Mouse (Mus musculus): ENCODE results near the gene Pla2g3. TPM values are rescaled to one million over a fixed set of nuclear protein-coding genes. Genes with fewer than 3 reads are reported as not detected.

Gene Pla2g3
- polyA plus RNA-seq, 1 experiment: 3.1 TPM

DNA sequence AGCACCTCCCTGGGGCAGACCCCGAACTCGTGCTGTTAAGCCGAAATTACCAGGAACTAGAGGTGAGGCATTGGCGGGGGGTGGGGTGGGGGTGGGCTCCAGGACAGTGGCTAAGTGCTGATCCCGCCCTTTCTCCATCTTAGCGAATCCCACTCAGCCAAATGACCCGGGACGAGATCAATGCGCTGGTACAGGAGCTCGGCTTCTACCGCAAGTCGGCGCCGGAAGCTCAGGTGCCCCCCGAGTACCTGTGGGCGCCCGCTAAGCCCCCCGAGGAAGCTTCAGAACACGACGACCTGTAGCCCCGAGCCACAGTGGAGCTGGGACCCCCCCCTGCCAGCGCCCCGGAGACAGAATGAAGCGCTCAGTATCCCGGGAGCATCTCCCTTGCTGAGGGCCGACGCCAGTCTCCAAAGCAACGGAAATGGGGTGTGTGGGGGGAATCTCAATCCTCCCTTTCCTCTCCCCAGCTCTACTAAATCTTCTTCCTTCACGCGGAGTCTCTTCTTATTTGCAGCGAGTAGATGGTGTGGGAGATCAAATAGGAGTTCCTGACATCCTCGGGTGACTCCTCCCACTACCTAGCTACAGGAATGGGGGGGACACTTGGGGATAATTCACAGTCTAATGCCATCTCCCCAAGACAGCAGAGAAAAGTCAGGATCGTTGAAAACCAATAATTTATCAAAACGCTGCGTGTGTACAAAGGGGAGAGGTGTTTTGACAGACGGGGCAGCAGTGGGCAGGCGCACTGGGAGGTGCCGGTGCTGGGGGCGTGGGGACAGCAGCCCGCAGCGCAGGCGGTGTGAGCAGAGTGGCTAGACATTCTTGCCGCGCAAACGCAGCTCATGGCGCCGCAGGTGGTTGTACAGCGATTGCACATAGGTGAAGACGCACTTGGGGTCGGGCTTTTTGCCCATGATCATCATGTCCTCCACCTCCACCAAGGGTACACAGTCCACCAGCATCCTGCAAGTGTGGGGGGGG is 29.1 kb downstream of the Pla2g3 start:
- no peak overlapping the region for H3K4me3 ChIP-seq (replicated peaks; ENCODE audit: extremely low read depth, low read depth, low read length)
- DNase-seq: no peak
- 6% methylated on average over 50 of the region's 50 CpGs for WGBS
- 0 out of 2 replicates have a peak, but pooled peaks cover 3% of the 10 kb centered on the region for H3K4me1 ChIP-seq (ENCODE audit: control insufficient read depth, insufficient read depth, low read length)
- TF ChIP-seq CTCF (IDR thresholded peaks at IDR 0.05; ENCODE audit: insufficient read depth, low read length) (no peak), POLR2A (IDR thresholded peaks at IDR 0.05; ENCODE audit: borderline replicate concordance, extremely low read depth, low read depth, low read length) (no peak; the same call in 1 of the 2 replicates)

DNA sequence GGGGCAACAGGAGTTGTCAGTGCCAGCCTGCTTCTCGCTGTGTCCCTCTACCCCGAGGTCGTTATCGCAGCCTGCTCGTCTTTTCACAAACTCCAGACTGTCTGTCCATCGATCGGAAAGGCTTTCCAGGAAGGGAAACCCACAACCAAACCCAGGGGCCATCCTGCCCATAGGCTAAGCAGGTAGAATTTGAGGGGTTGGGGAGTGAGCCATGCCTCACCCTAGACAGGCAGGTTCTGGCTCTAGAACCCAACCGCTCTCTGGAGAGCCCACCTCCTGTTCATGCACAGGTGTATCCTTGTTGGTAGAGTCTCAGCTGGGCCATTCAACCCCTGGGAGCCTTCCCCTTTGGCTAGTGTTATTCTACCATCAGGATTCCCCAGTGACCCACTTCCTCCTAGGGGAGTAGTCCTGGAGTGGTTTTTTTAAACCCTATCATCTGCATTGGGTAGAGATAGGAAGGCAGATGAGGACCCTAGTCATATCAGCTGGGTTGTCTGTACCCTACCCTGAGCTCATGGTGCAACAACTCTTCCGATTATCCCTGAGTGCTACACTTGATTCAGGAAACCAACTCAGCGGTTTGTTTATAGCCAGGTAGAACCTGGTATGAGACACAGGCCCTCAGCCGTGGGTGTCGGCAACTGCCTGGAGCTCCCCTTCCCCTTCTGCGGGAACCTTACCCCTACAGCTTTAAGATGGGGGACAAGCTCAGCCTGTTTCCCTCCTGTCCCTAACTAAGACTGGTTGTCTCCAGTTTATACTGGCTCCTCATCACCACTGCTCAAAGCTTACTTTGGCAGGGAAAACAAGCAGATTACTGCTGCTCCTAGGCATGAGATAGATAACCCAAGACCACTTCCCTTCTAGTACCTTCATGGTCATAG is 30.0 kb downstream of the Pla2g3 start:
- TF ChIP-seq POLR2A (IDR thresholded peaks at IDR 0.05; ENCODE audit: borderline replicate concordance, extremely low read depth, low read depth, low read length) (no peak), CTCF (IDR thresholded peaks at IDR 0.05; ENCODE audit: insufficient read depth, low read length) (no peak)
- H3K4me3 ChIP-seq (replicated peaks; ENCODE audit: extremely low read depth, low read depth, low read length): no peak overlapping the region
- no peak for DNase-seq
- WGBS: 41% methylated on average over 13 of the region's 13 CpGs
- 0 out of 2 replicates have a peak, but pooled peaks cover 3% of the 10 kb centered on the region for H3K4me1 ChIP-seq (ENCODE audit: control insufficient read depth, insufficient read depth, low read length)

DNA sequence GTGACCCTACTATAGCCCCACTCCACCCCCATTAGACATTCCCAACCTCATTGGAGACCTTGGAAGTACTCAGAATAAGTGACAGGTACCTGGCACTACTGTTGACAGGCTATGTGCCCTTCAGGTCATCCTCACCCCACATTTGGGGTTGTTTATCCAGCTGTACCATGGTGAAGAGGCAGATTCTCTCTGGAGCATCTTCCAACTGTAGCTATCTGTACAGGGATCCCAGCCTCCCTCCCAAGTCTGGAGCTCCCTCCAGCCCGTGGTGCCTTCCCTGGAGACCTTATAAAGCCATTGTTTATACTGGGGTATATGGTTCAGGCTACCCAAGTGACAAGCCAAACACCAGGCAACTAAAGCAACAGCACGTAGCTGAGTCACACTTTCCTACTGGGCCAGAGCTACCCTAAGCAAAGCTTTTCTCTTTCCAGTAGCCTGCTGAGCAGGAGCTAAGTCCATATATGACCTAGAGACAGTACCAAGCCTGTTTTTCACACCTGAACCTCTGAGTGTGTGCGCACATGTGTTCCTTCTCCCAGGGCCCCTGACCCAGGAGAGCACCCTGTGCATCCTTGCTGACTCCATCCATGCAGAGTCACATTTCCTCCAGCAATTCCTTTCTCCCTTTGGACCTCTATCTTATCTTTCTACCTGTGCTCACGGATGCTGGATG is 31.1 kb downstream of the Pla2g3 start:
- TF ChIP-seq CTCF (IDR thresholded peaks at IDR 0.05; ENCODE audit: insufficient read depth, low read length) (no peak), POLR2A (IDR thresholded peaks at IDR 0.05; ENCODE audit: borderline replicate concordance, extremely low read depth, low read depth, low read length) (no peak)
- 57% methylated on average over 4 of the region's 4 CpGs for WGBS
- Histone ChIP-seq H3K4me3 (replicated peaks; ENCODE audit: extremely low read depth, low read depth, low read length) (no peak overlapping the region), H3K4me1 (ENCODE audit: control insufficient read depth, insufficient read depth, low read length) (0 out of 2 replicates have a peak, but pooled peaks cover 3% of the 10 kb centered on the region)
- DNase-seq: no peak

DNA sequence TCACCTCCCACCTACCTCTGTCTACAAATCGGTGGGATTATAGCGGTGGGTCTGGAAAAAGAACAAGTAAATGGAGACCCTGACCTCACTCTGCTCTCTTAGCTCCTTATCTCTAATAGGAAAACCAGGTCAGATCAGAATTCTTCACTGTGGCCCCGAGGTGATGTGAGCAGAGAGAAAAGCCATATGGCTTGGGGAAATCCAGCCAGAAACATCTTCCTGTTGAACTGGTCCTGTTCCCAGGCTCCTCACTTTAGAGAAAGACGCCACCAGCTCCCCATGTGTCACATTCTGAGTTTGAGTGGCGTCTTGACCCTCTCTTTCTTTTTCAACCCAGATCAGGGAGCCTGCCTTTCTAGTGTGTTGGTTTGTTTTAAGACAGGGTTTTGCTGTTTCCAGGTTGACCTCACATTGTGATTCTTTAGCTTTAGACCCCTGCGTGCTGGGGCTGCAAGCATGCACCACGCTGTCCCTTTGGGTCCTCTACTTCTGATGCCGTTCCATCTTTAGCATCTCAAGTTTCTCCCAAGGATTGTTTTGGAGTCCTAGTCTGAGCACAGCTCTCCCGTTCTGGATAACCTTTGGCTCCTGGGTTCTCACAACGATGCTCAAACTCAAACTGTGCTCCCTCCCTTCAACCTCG is 31.8 kb downstream of the Pla2g3 start:
- TF ChIP-seq CTCF (IDR thresholded peaks at IDR 0.05; ENCODE audit: insufficient read depth, low read length): no peak
- no peak for TF ChIP-seq POLR2A (IDR thresholded peaks at IDR 0.05; ENCODE audit: borderline replicate concordance, extremely low read depth, low read depth, low read length)
- no peak for DNase-seq
- WGBS: 66% methylated on average over 11 of the region's 11 CpGs
- H3K4me3 ChIP-seq (replicated peaks; ENCODE audit: extremely low read depth, low read depth, low read length): no peak overlapping the region
- 0 out of 2 replicates have a peak, but pooled peaks cover 3% of the 10 kb centered on the region for H3K4me1 ChIP-seq (ENCODE audit: control insufficient read depth, insufficient read depth, low read length)

DNA sequence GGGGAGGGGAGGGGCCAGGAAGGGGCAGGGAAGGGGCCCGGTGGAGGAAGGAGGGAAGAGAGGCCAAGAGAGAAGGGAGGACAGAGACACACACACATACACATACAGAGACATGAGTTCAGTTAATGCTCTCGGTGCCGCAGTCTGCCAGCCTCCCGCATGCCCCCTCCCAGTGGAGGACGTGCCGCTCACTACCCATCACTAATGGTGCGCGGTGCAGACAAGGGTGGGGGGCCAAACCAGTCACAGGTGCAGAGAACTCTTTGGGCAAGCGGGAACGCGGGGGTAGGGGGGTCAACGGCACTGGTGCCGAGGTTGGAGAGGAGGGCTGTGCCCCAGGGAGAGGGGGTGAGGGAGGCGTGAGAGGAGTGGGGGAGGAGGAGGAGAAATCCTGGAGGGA is 32.8 kb downstream of the Pla2g3 start:
- 82% methylated on average over 14 of the region's 14 CpGs for WGBS
- Histone ChIP-seq H3K4me1 (ENCODE audit: control insufficient read depth, insufficient read depth, low read length) (0 out of 2 replicates have a peak, but pooled peaks cover 3% of the 10 kb centered on the region), H3K4me3 (replicated peaks; ENCODE audit: extremely low read depth, low read depth, low read length) (no peak overlapping the region)
- TF ChIP-seq CTCF (IDR thresholded peaks at IDR 0.05; ENCODE audit: insufficient read depth, low read length) (no peak), POLR2A (IDR thresholded peaks at IDR 0.05; ENCODE audit: borderline replicate concordance, extremely low read depth, low read depth, low read length) (no peak)
- no peak for DNase-seq

DNA sequence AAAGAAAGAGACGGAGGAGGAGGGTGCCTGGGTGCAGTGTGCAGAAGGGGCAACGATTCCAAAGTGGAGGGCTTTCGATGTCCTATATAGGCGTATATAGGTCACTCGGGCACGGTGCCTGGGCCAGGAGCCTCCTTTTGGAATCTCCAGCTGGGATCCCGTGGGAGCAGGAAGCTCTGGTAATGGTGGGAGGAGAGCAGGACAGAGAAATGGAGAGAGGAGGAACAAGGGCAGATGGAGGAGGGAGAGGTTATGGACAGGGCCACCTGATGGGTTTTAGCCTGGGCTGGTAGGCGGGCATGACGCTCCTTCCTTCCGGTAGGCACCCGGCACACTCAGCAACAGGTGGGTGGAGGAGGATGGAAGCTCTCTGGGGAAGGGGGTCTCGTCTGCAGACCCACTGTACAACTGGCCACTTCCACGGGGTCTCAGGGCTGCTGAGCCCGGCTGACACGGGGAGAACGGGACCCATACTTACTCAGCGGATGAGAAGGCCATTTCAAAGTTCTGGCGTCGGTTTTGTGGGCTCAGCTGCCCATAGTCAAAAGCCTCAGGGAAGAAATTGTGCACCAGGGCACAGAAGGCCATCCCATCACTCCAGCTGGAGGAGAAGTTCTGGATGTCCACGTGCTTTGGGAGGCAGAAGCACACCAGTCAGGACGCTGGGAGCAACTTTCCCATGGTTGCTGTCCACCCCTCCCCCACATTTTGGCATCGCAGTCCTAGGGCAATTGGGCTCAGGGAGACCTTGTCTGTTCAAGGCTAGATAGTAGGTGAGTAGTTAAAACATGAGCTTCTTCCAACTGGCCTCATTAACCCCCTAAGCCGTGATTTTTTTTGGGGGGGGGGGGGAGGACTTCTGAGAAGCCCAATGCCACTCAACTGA is 33.5 kb downstream of the Pla2g3 start:
- no peak for TF ChIP-seq POLR2A (IDR thresholded peaks at IDR 0.05; ENCODE audit: borderline replicate concordance, extremely low read depth, low read depth, low read length)
- TF ChIP-seq CTCF (IDR thresholded peaks at IDR 0.05; ENCODE audit: insufficient read depth, low read length): no peak
- no peak for DNase-seq
- WGBS: 85% methylated on average over 23 of the region's 23 CpGs
- Histone ChIP-seq H3K4me1 (ENCODE audit: control insufficient read depth, insufficient read depth, low read length) (0 out of 2 replicates have a peak, but pooled peaks cover 3% of the 10 kb centered on the region), H3K4me3 (replicated peaks; ENCODE audit: extremely low read depth, low read depth, low read length) (no peak overlapping the region)

DNA sequence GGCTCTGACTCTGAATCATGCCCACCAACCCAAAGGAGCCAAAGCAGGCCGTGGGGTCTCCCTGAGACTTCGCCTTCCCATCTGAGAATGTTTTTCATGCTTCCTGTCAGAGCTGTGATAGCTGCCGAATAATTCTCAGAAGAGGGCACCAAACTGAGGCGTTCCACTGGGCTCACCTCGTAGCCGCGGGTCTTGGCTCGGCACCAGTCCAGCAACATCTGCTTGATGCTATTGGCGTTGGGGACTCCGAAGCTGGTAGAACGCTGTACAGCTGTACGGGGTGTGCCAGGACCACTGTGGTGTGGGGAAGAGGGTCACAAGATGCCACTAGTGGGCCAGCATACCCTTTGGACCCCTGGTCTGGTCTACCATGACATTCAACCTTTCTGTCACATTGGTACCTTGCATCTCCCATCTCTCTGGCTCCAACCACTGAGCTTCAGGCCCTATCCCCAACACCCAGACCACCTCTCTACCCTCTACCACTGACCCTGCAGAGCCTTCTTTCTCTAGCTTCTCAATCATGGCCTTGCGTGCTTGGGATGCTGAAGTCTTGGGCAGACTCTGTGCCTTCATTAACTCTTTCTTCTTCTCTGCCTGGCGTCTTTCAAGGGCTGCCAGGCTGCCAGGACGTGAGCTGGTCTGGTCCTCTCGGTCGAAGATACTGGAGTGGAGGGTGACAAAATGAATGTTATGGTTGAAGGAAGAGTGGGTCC is 34.4 kb downstream of the Pla2g3 start:
- WGBS: 89% methylated on average over 17 of the region's 17 CpGs
- TF ChIP-seq CTCF (IDR thresholded peaks at IDR 0.05; ENCODE audit: insufficient read depth, low read length) (no peak), POLR2A (IDR thresholded peaks at IDR 0.05; ENCODE audit: borderline replicate concordance, extremely low read depth, low read depth, low read length) (no peak)
- no peak overlapping the region for H3K4me3 ChIP-seq (replicated peaks; ENCODE audit: extremely low read depth, low read depth, low read length)
- H3K4me1 ChIP-seq (ENCODE audit: control insufficient read depth, insufficient read depth, low read length): 0 out of 2 replicates have a peak, but pooled peaks cover 3% of the 10 kb centered on the region
- no peak for DNase-seq

All from lung, adult 2 months (tissue).